Mouse (Mus musculus) forebrain, embryonic 14.5 days (tissue): Measurements from ENCODE around the gene Ubr4. TPM values are rescaled to one million over a fixed set of nuclear protein-coding genes. Genes with fewer than 3 reads are reported as not detected.
A peak's percentile ranks its signal among the peaks of the same experiment; 100 is the strongest.
"Not testable (repeated sequence)": the region's sequence is repeated elsewhere in the genome, so short reads cannot be mapped to it uniquely, and the experiment has no call there.

ENCODE experiments used
- ATAC-seq: fragments of 200-750 bp; cut with Nextera tagmentation; 2 replicates; pipeline ENCODE4 v1.8.0; 2017; ENCODE audit warnings: mild to moderate bottlenecking, moderate library complexity
- DNase-seq: peaks from one replicate; pipeline ENCODE4 v3.0.0-alpha.2; 2015; ENCODE audit warnings: low spot score
- H3K27ac ChIP-seq: fragments of 300-500 bp; sonication (generic); 2 replicates; pipeline ENCODE4 v1.5.1; 2014; ENCODE audit warnings: low read depth, mild to moderate bottlenecking, control low read depth, low read length, moderate library complexity
- H3K27me3 ChIP-seq: fragments of 300-500 bp; sonication (generic); replicated peaks from 2 replicates; pipeline ENCODE4 v1.6.1; 2014; ENCODE audit warnings: low read length, control low read depth, mixed read lengths; ENCODE audit not compliant: control insufficient read depth, insufficient read depth
- H3K36me3 ChIP-seq: fragments of 300-500 bp; sonication (generic); 2 replicates; pipeline ENCODE4 v1.6.1; 2014; ENCODE audit warnings: low read length, control low read depth; ENCODE audit not compliant: control insufficient read depth, insufficient read depth
- H3K4me1 ChIP-seq: fragments of 300-500 bp; sonication (generic); 2 replicates; pipeline ENCODE4 v1.6.1; 2014; ENCODE audit warnings: antibody characterized with exemption, low read length, control low read depth; ENCODE audit not compliant: control insufficient read depth, insufficient read depth
- H3K4me2 ChIP-seq: fragments of 300-500 bp; sonication (generic); 2 replicates; pipeline ENCODE4 v1.6.1; 2014; ENCODE audit warnings: mild to moderate bottlenecking, control low read depth, low read length
- H3K4me3 ChIP-seq: fragments of 300-500 bp; sonication (generic); 2 replicates; pipeline ENCODE4 v1.5.1; 2014; ENCODE audit warnings: low read depth, low read length, control low read depth
- H3K9ac ChIP-seq: fragments of 300-500 bp; sonication (generic); 2 replicates; pipeline ENCODE4 v1.6.1; 2014; ENCODE audit warnings: mild to moderate bottlenecking, low read length, control low read depth, moderate library complexity
- H3K9me3 ChIP-seq: fragments of 300-500 bp; sonication (generic); replicated peaks from 2 replicates; pipeline ENCODE4 v1.6.1; 2016; ENCODE audit warnings: low read length, control low read depth, mixed read lengths; ENCODE audit not compliant: control insufficient read depth
- WGBS: fragments of 180-500 bp; shearing (Covaris S2); extraction: QIAGEN DNeasy Blood & Tissue Kit; methylation state at CpG from one replicate; pipeline ENCODE4 v1.1.7; 2014; 5-methylcytosine and 5-hydroxymethylcytosine counted together
- polyA plus RNA-seq: library from polyadenylated mRNA; unstranded; fragments of >200 nt; fragmentation: Nextera tagmentation; extraction: Ambion mirVana; gene quantifications from 2 replicates; pipeline ENCODE4 v1.2.1, GENCODE M21; 2014

Ubr4 gene
- polyA plus RNA-seq, 1 experiment from 2014 or later: 51.3 TPM

- Histone ChIP-seq H3K9ac (no peak overlapping the region), H3K36me3 (peaks cover 86% of the 10 kb centered on the region), H3K4me3 (no peak overlapping the region), H3K27ac (no peak overlapping the region), H3K4me1 (no peaks in the 10 kb centered on the region), H3K9me3 (no peaks in the 10 kb centered on the region), H3K4me2 (no peak overlapping the region), H3K27me3 (no peaks in the 10 kb centered on the region)
- DNase-seq: no peak
- no peak for ATAC-seq
- 95% methylated on average over 10 of the region's 10 CpGs for WGBS
Measured at GRCm38 (mm10) chr4:139373531-139373930, 21.1 kb downstream of the Ubr4 start.

- 15% methylated on average over 8 of the region's 8 CpGs for WGBS
- 0 out of 2 replicates have a peak, but pooled peaks have one; percentile 3 for ATAC-seq
- no peak for DNase-seq
Measured at GRCm38 (mm10) chr4:139379719-139380118, 27.3 kb downstream of the Ubr4 start.

GRCm38 (mm10) chr4:139380207-139380748 lies 27.9 kb downstream of the Ubr4 start:
- Histone ChIP-seq H3K4me3 (peak overlapping the region; percentile 88), H3K9me3 (no peaks in the 10 kb centered on the region), H3K4me2 (peak overlapping the region; percentile 96), H3K9ac (peak overlapping the region; percentile 86), H3K27me3 (no peaks in the 10 kb centered on the region), H3K4me1 (peaks cover 11% of the 10 kb centered on the region), H3K36me3 (peaks cover 23% of the 10 kb centered on the region), H3K27ac (peak overlapping the region; percentile 68)
- DNase-seq: peak; percentile 99
- under 1% methylated on average over 54 of the region's 54 CpGs for WGBS
- peak; percentile 95 for ATAC-seq

More at GRCm38 (mm10) chr4:139379719-139380118, 27.3 kb downstream of the Ubr4 start:
- H3K4me1 ChIP-seq: peaks cover 11% of the 10 kb centered on the region
- no peak overlapping the region for H3K27ac ChIP-seq
- H3K9ac ChIP-seq: peak overlapping the region; percentile 76
- no peaks in the 10 kb centered on the region for H3K27me3 ChIP-seq
- no peaks in the 10 kb centered on the region for H3K9me3 ChIP-seq
- peak overlapping the region; percentile 96 for H3K4me2 ChIP-seq
- H3K4me3 ChIP-seq: peak overlapping the region; percentile 88
- peaks cover 28% of the 10 kb centered on the region for H3K36me3 ChIP-seq

GRCm38 (mm10) chr4:139380775-139381451 lies 28.5 kb downstream of the Ubr4 start:
- Histone ChIP-seq H3K27ac (peak overlapping the region; percentile 67), H3K27me3 (no peaks in the 10 kb centered on the region), H3K4me1 (peaks cover 11% of the 10 kb centered on the region), H3K36me3 (peaks cover 16% of the 10 kb centered on the region), H3K9me3 (no peaks in the 10 kb centered on the region), H3K4me3 (peak overlapping the region; percentile 88), H3K9ac (peak overlapping the region; percentile 86), H3K4me2 (peak overlapping the region; percentile 96)
- ATAC-seq (no peak; the same call in 1 of the 2 replicates), DNase-seq (peak; percentile 2)
- 3% methylated on average over 40 of the region's 44 CpGs for WGBS

- no peak for ATAC-seq
- H3K9ac ChIP-seq: peak overlapping the region; percentile 86
- H3K27ac ChIP-seq: no peak overlapping the region
- DNase-seq: no peak
- peak overlapping the region; percentile 96 for H3K4me2 ChIP-seq
- H3K4me1 ChIP-seq: peaks cover 11% of the 10 kb centered on the region
- H3K9me3 ChIP-seq: no peaks in the 10 kb centered on the region
- peaks cover 12% of the 10 kb centered on the region for H3K36me3 ChIP-seq
- H3K27me3 ChIP-seq: no peaks in the 10 kb centered on the region
- WGBS: 63% methylated on average over 4 of the region's 4 CpGs
- peak overlapping the region; percentile 88 for H3K4me3 ChIP-seq
Measured at GRCm38 (mm10) chr4:139381452-139381845, 29.0 kb downstream of the Ubr4 start.

GRCm38 (mm10) chr4:139382231-139382630 lies 29.8 kb downstream of the Ubr4 start:
- no peak overlapping the region for H3K4me3 ChIP-seq
- ATAC-seq (no peak), DNase-seq (no peak)
- H3K36me3 ChIP-seq: peaks cover 5% of the 10 kb centered on the region; the same call in 1 of the 2 replicates
- no peak overlapping the region for H3K27ac ChIP-seq
- WGBS: 88% methylated on average over 7 of the region's 7 CpGs
- no peak overlapping the region for H3K9ac ChIP-seq
- H3K27me3 ChIP-seq: no peaks in the 10 kb centered on the region
- no peaks in the 10 kb centered on the region for H3K9me3 ChIP-seq
- H3K4me1 ChIP-seq: peaks cover 11% of the 10 kb centered on the region
- no peak overlapping the region for H3K4me2 ChIP-seq

GRCm38 (mm10) chr4:139385841-139386240 lies 33.4 kb downstream of the Ubr4 start:
- not testable (repeated sequence) for ATAC-seq, DNase-seq, H3K4me3 ChIP-seq, H3K4me2 ChIP-seq, H3K27ac ChIP-seq, H3K9me3 ChIP-seq, H3K9ac ChIP-seq, H3K4me1 ChIP-seq, H3K27me3 ChIP-seq
- H3K36me3 ChIP-seq: peaks cover 17% of the 10 kb centered on the region
- 94% methylated on average over 5 of the region's 5 CpGs for WGBS

- peaks cover 28% of the 10 kb centered on the region for H3K36me3 ChIP-seq
- H3K4me1 ChIP-seq: no peaks in the 10 kb centered on the region
- no peak overlapping the region for H3K27ac ChIP-seq
- peak; percentile 38 for DNase-seq
- ATAC-seq: no peak
- 68% methylated on average over 6 of the region's 6 CpGs for WGBS
- no peak overlapping the region for H3K4me3 ChIP-seq
- no peaks in the 10 kb centered on the region for H3K9me3 ChIP-seq
- H3K27me3 ChIP-seq: no peaks in the 10 kb centered on the region
- no peak overlapping the region for H3K9ac ChIP-seq
- no peak overlapping the region for H3K4me2 ChIP-seq
Measured at GRCm38 (mm10) chr4:139386869-139387319, 34.5 kb downstream of the Ubr4 start.

- Histone ChIP-seq H3K4me2 (no peak overlapping the region), H3K9ac (no peak overlapping the region), H3K9me3 (no peaks in the 10 kb centered on the region), H3K27ac (no peak overlapping the region), H3K36me3 (peaks cover 52% of the 10 kb centered on the region), H3K4me3 (no peak overlapping the region), H3K27me3 (no peaks in the 10 kb centered on the region), H3K4me1 (no peaks in the 10 kb centered on the region)
- DNase-seq (no peak), ATAC-seq (no peak)
- WGBS: 88% methylated on average over 4 of the region's 4 CpGs
Measured at GRCm38 (mm10) chr4:139389557-139389956, 37.1 kb downstream of the Ubr4 start.
